Mouse (Mus musculus): ENCODE data around the gene Elovl2. TPM values are rescaled to one million over a fixed set of nuclear protein-coding genes. Genes with fewer than 3 reads are reported as not detected.

The Elovl2 gene
- total and polyA plus RNA-seq, 3 experiments = not detected

DNA sequence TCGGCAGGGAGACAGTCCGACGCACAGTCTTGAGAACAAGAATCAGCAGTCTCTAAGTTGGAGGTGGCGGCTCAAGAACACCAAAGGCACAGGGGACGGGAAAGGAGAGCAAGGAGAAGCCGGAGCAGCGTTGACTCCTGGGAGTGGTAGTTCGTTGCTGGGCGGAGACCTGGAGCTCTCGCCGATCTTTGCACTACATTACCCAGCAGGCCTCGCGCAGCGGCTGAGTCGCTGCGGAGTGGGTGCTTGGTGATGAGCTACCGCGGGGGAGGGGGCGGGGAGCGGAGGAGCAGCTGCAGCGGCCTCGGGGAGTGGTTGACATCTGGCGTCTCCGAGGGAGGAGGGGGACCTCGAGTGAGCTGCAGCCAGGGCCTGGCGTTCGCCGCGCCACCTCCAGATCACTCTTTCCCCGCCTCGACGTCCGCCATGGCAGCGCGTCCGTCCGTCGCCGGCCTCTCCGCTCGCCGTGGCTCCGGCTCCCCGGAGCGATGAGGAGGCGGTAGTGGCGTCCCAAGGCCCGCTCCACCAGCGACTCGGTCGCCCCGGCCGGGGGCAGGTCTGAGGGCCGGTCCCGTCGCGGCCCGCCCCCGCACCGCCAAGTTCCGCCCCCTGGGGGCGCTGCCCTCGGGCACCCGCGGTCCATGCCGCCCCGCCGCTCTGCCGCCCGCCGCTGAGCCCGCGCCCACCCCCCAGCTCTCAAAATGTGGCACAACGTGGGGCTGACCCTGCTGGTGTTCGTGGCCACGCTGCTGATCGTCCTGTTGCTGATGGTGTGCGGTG is 29.5 kb upstream of the Elovl2 start, which contains the start of gene Smim13:
TSS of gene Smim13 (plus strand) at position 307 of the 780 bp plus-strand sequence.
- Histone ChIP-seq H3K27me3 (ENCODE audit: control insufficient read depth in 1 of 2, insufficient read depth in 2 of 2, low read length in 2 of 2) (no peaks in the 10 kb centered on the region), H3K9me3 (replicated peaks; ENCODE audit: insufficient read depth, low read length) (no peaks in the 10 kb centered on the region), H3K4me3 (ENCODE audit: control insufficient read depth in 1 of 2, insufficient read depth in 1 of 2, low read depth in 2 of 2, low read length in 2 of 2) (peak within 1 kb of the TSS; percentile 93 to 99), H3K4me1 (ENCODE audit: control insufficient read depth in 1 of 2, insufficient read depth in 2 of 2, low read length in 2 of 2) (peaks cover 0 to 8% of the 10 kb centered on the region in 2 experiments; a peak in 1 of 4 replicates), H3K36me3 (ENCODE audit: control insufficient read depth in 1 of 2, insufficient read depth in 2 of 2, low read length in 2 of 2) (peaks cover 0 to 7% of the 10 kb centered on the region in 2 experiments), H3K79me2 (ENCODE audit: control insufficient read depth, insufficient read depth, low read length, poor library complexity) (peaks cover 15% of the 10 kb centered on the region), H3K27ac (ENCODE audit: control insufficient read depth, low read depth, low read length) (peak within 1 kb of the TSS; percentile 94), H3K9ac (ENCODE audit: control insufficient read depth, low read depth, low read length, poor library complexity, severe bottlenecking) (peak within 1 kb of the TSS; percentile 89)
- peak; percentile 97 for DNase-seq (ENCODE audit: low read depth, low spot score)
- TF ChIP-seq CHD1 (IDR thresholded peaks at IDR 0.05; ENCODE audit: low read depth, low read length) (no peak), CHD2 (IDR thresholded peaks at IDR 0.05; ENCODE audit: low read length) (no peak), MXI1 (IDR thresholded peaks at IDR 0.05; ENCODE audit: low read depth, low read length) (no peak; the same call in 1 of the 2 replicates), NRF1 (IDR thresholded peaks at IDR 0.05; ENCODE audit: insufficient read depth, low read depth, low read length, poor library complexity, severe bottlenecking) (0 out of 2 replicates have a peak, but pooled peaks have one; percentile 38), ETS1 (IDR thresholded peaks at IDR 0.05; ENCODE audit: low read depth, low read length) (0 out of 2 replicates have a peak, but pooled peaks have one; percentile 50), NELFE (IDR thresholded peaks at IDR 0.05; ENCODE audit: low read depth, low read length) (peak; percentile 22), TBP (IDR thresholded peaks at IDR 0.05; ENCODE audit: low read depth, low read length) (no peak; the same call in 1 of the 2 replicates), MYB (IDR thresholded peaks at IDR 0.05; ENCODE audit: low read depth, low read length) (no peak), MYC (IDR thresholded peaks at IDR 0.05; ENCODE audit: low read depth, low read length) (no peak), TCF12 (IDR thresholded peaks at IDR 0.05; ENCODE audit: low read depth, low read length) (peak; percentile 59), MAZ (IDR thresholded peaks at IDR 0.05; ENCODE audit: low read depth, low read length) (peak; percentile 90), ZMIZ1 (IDR thresholded peaks at IDR 0.05; ENCODE audit: low read depth, low read length) (0 out of 2 replicates have a peak, but pooled peaks have one; percentile 18), BHLHE40 (IDR thresholded peaks at IDR 0.05; ENCODE audit: borderline replicate concordance, low read depth, low read length) (no peak), POLR2A (IDR thresholded peaks at IDR 0.05; ENCODE audit: control insufficient read depth in 1 of 2, insufficient read depth in 1 of 2, low read depth in 1 of 2, low read length in 2 of 2, poor library complexity in 1 of 2) (peak; percentile 50 to 66), KAT2A (conservative IDR thresholded peaks at IDR 0.05; ENCODE audit: low read depth, low read length) (peak; percentile 88), MAFK (IDR thresholded peaks at IDR 0.05; ENCODE audit: borderline replicate concordance, low read depth, low read length) (no peak), JUND (IDR thresholded peaks at IDR 0.05; ENCODE audit: low read depth, low read length) (no peak), RAD21 (IDR thresholded peaks at IDR 0.05; ENCODE audit: low read depth, low read length) (no peak), ZNF384 (IDR thresholded peaks at IDR 0.05; ENCODE audit: low read depth, low read length) (no peak), MEF2A (IDR thresholded peaks at IDR 0.05; ENCODE audit: extremely low read depth, insufficient replicate concordance, low read depth, low read length, poor library complexity, severe bottlenecking) (no peak), GATA1 (IDR thresholded peaks at IDR 0.05; ENCODE audit: low read depth, low read length) (no peak), USF1 (IDR thresholded peaks at IDR 0.05; ENCODE audit: low read depth, low read length) (no peak), ZKSCAN1 (IDR thresholded peaks at IDR 0.05; ENCODE audit: low read depth, low read length) (no peak), SIN3A (IDR thresholded peaks at IDR 0.05; ENCODE audit: low read length) (peak; percentile 70), POLR2AphosphoS5 (IDR thresholded peaks at IDR 0.05; ENCODE audit: borderline replicate concordance, low read depth, low read length) (no peak), ZC3H11A (IDR thresholded peaks at IDR 0.05; ENCODE audit: low read depth, low read length) (no peak), CTCF (IDR thresholded peaks at IDR 0.05 in 2 of 3, conservative IDR thresholded peaks at IDR 0.05 in 1 of 3; ENCODE audit: control insufficient read depth in 1 of 3, insufficient read depth in 1 of 3, low read depth in 2 of 3, low read length in 3 of 3, poor library complexity in 1 of 3, severe bottlenecking in 1 of 3) (peak in 2 of 3 experiments; percentile 39 to 61; a peak in 5 of 6 replicates), E2F4 (IDR thresholded peaks at IDR 0.05; ENCODE audit: borderline replicate concordance, low read depth, low read length) (no peak), TAL1 (IDR thresholded peaks at IDR 0.05; ENCODE audit: low read length) (no peak; the same call in 1 of the 2 replicates), RCOR1 (IDR thresholded peaks at IDR 0.05; ENCODE audit: low read depth, low read length) (no peak), HCFC1 (IDR thresholded peaks at IDR 0.05; ENCODE audit: low read depth, low read length) (peak; percentile 98), UBTF (IDR thresholded peaks at IDR 0.05; ENCODE audit: borderline replicate concordance, insufficient read depth, low read depth, low read length) (peak; percentile 32; the same call in 1 of the 2 replicates), SMC3 (IDR thresholded peaks at IDR 0.05; ENCODE audit: low read depth, low read length) (no peak), USF2 (IDR thresholded peaks at IDR 0.05; ENCODE audit: borderline replicate concordance in 1 of 2, insufficient read depth in 1 of 2, low read depth in 1 of 2, low read length in 2 of 2) (no peak), MAX (IDR thresholded peaks at IDR 0.05; ENCODE audit: low read length) (peak; percentile 26)
